Mouse (Mus musculus): Measurements from ENCODE around the gene Cd247. TPM values are rescaled to one million over a fixed set of nuclear protein-coding genes. Genes with fewer than 3 reads are reported as not detected.

The Cd247 gene
- polyA plus RNA-seq, 1 experiment from 2014 or later: 1.7 TPM

DNA sequence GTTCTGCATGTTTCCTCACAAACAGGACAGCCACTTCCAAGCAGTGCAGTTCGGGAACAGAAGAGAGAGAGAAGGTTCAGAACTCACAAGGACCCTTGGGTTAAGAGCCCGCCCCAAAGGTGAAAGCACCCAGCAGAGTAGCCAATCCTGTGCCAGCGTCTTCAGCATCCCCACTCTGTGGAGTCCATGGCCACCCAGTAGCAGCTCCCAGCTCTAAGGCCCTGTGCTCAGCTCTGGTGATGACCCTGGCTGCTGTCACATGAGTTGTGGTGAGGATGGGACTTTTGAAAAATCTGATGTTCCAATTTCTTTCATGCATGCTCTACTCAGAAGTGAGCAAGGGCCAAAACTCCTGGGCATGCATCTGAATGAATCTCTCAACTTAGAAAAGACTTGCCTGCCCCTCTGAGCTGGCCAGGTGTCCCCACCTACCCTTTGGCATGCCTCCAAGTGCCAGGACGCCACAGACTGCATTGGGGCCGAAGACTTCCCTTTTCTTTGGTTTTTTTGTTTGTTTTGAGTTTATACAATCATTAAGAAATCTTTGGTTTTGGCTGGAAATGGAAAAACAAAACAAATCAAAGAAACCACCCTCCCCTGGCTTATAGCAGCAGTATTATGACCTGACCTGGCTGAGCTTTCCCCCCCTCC is 78.3 kb downstream of the Cd247 start:
- no peaks in the 10 kb centered on the region for H3K4me1 ChIP-seq (replicated peaks; ENCODE audit: control insufficient read depth, insufficient read depth, low read length)
- 76% methylated on average over 5 of the region's 5 CpGs for WGBS

DNA sequence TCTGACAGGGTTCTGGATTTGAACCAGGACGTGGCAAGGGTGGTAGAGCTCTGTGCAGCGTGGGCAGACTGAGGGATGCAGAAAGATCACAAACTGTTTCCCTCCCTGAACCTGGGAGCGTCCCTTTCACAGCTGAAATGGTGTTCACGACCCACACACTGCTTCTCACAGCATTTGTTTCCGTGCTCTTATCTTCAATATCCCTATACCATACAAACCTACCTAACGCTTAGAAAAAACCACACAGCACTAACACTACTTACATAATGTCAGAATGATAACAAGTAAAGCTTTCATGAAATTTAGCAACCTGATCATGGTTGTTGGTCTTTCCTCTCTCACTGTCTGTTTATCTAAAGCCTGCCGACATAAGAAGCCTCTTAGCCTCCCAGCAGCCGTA is 80.2 kb downstream of the Cd247 start:
- Histone ChIP-seq H3K27me3 (ENCODE audit: control insufficient read depth, insufficient read depth, low read length) (no peaks in the 10 kb centered on the region), H3K9me3 (ENCODE audit: control insufficient read depth, low read length) (no peaks in the 10 kb centered on the region), H3K4me1 (replicated peaks; ENCODE audit: control insufficient read depth, insufficient read depth, low read length) (no peaks in the 10 kb centered on the region), H3K27ac (ENCODE audit: low read depth, low read length) (no peak overlapping the region), H3K4me2 (ENCODE audit: low read depth, low read length, severe bottlenecking) (no peak overlapping the region), H3K4me3 (ENCODE audit: low read depth, low read length) (no peak overlapping the region), H3K36me3 (ENCODE audit: control insufficient read depth, insufficient read depth, low read length) (no peaks in the 10 kb centered on the region; the same call in 1 of the 2 replicates), H3K9ac (ENCODE audit: low read length) (no peak overlapping the region)
- ATAC-seq (replicated peaks; ENCODE audit: low FRiP score) (no peak), DNase-seq (ENCODE audit: low spot score) (no peak)
- WGBS: 91% methylated on average over 8 of the region's 8 CpGs

More for the DNA sequence above, 78.3 kb downstream of the Cd247 start:
- Histone ChIP-seq H3K9ac (ENCODE audit: low read length) (no peak overlapping the region), H3K27me3 (ENCODE audit: control insufficient read depth, insufficient read depth, low read length) (no peaks in the 10 kb centered on the region), H3K4me2 (ENCODE audit: low read depth, low read length, severe bottlenecking) (no peak overlapping the region), H3K27ac (ENCODE audit: low read depth, low read length) (no peak overlapping the region), H3K4me3 (ENCODE audit: low read depth, low read length) (no peak overlapping the region), H3K36me3 (ENCODE audit: control insufficient read depth, insufficient read depth, low read length) (no peaks in the 10 kb centered on the region; the same call in 1 of the 2 replicates), H3K9me3 (ENCODE audit: control insufficient read depth, low read length) (no peaks in the 10 kb centered on the region)
- ATAC-seq (replicated peaks; ENCODE audit: low FRiP score) (no peak), DNase-seq (ENCODE audit: low spot score) (peak; percentile 33)

DNA sequence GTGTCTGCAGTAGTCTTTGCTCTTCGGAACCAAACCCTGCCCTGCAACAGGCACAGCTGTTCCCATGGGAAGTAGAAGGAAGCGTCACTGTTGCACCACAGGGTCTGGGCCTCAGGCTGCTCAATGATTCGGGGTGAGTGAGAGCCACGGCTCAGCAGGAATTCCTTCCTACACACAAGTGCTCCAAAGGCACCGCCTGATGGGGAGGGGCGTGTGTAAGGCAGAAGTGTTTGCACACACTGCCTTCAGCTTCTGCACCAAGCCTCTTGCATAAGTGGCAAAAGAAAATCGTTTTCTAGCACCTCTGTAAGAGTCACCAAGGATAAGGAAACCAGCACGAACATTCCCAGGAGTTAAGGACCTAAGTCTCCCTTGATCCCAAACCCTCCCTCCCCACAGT is 86.2 kb downstream of the Cd247 start:
- no peak overlapping the region for H3K4me3 ChIP-seq (ENCODE audit: low read depth, low read length)
- ATAC-seq (replicated peaks; ENCODE audit: low FRiP score): 0 out of 2 replicates have a peak, but pooled peaks have one; percentile 36
- H3K9me3 ChIP-seq (ENCODE audit: control insufficient read depth, low read length): no peaks in the 10 kb centered on the region
- no peak overlapping the region for H3K9ac ChIP-seq (ENCODE audit: low read length)
- peaks cover 2% of the 10 kb centered on the region; the same call in 1 of the 2 replicates for H3K4me1 ChIP-seq (replicated peaks; ENCODE audit: control insufficient read depth, insufficient read depth, low read length)
- no peaks in the 10 kb centered on the region for H3K27me3 ChIP-seq (ENCODE audit: control insufficient read depth, insufficient read depth, low read length)
- no peak overlapping the region for H3K4me2 ChIP-seq (ENCODE audit: low read depth, low read length, severe bottlenecking)
- WGBS: 47% methylated on average over 8 of the region's 8 CpGs
- DNase-seq (ENCODE audit: low spot score): peak; percentile 49
- no peaks in the 10 kb centered on the region; the same call in 1 of the 2 replicates for H3K36me3 ChIP-seq (ENCODE audit: control insufficient read depth, insufficient read depth, low read length)
- H3K27ac ChIP-seq (ENCODE audit: low read depth, low read length): no peak overlapping the region

DNA sequence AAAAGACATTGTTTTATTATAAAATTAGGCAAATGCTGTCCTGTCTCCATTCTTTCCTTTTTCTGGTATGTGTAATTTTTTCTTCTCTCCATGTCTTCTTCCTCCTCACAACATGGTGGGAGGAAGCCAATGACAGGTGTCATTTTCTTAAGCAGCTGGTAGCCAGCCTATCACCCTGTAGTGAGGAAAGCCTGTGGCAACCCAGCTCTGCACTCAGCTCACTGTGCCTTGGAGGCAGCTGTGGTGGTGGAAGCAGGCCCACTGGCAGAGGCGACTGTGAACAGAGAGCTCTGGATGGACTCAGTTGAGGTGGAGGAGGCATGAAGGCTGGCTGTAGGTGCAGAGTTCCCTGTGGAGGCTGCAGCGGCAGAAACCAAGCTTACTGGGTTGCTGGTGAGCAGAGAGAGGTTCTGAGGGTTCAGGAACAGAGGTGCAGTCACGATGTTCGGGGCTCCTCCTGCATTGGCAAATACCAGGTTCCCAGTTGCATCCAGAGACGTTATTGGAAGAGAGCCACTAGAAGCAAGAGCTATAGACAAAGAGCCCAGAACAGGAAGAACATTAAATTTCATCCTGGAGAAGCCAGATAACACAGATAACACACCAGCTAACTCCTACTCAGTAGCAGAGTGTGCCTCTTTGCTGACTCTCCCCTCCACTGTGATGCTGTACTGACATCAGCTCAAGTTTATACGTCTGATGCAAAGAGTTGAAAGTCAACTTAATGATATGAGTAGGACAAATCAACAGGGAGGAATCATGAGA is 87.2 kb downstream of the Cd247 start:
- 87% methylated on average over 6 of the region's 6 CpGs for WGBS

DNA sequence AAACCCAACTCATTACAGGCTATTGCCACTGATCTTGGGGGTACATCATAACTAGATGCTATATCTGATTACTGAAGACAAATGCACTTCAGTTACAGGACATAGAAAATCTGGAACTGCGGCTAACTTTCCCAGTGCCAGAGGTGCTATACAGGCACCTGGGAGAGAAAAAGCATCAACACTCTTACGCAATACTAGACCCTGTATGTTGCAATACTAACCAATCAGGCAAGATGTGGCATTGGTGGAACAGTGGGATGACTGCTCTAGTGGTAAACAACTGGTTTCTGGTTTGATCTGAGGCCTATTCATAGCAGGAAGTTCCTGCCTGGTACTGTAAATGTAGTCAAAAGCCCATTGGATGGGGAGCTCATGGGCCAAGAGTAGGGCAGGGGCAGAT is 90.3 kb downstream of the Cd247 start:
- Histone ChIP-seq H3K4me2 (ENCODE audit: low read depth, low read length, severe bottlenecking) (no peak overlapping the region), H3K4me1 (replicated peaks; ENCODE audit: control insufficient read depth, insufficient read depth, low read length) (peaks cover 2% of the 10 kb centered on the region; the same call in 1 of the 2 replicates), H3K27me3 (ENCODE audit: control insufficient read depth, insufficient read depth, low read length) (no peaks in the 10 kb centered on the region), H3K4me3 (ENCODE audit: low read depth, low read length) (no peak overlapping the region), H3K27ac (ENCODE audit: low read depth, low read length) (no peak overlapping the region), H3K9ac (ENCODE audit: low read length) (no peak overlapping the region), H3K9me3 (ENCODE audit: control insufficient read depth, low read length) (no peaks in the 10 kb centered on the region), H3K36me3 (ENCODE audit: control insufficient read depth, insufficient read depth, low read length) (no peaks in the 10 kb centered on the region; the same call in 1 of the 2 replicates)
- no peak for DNase-seq (ENCODE audit: low spot score)
- WGBS: 98% methylated on average over 2 of the region's 2 CpGs
- no peak for ATAC-seq (replicated peaks; ENCODE audit: low FRiP score)

More for the DNA sequence above, 87.2 kb downstream of the Cd247 start:
- DNase-seq (ENCODE audit: low spot score): peak; percentile 39
- H3K27me3 ChIP-seq (ENCODE audit: control insufficient read depth, insufficient read depth, low read length): no peaks in the 10 kb centered on the region
- no peak for ATAC-seq (replicated peaks; ENCODE audit: low FRiP score)
- H3K36me3 ChIP-seq (ENCODE audit: control insufficient read depth, insufficient read depth, low read length): no peaks in the 10 kb centered on the region; the same call in 1 of the 2 replicates
- H3K4me1 ChIP-seq (replicated peaks; ENCODE audit: control insufficient read depth, insufficient read depth, low read length): peaks cover 2% of the 10 kb centered on the region; the same call in 1 of the 2 replicates
- H3K4me2 ChIP-seq (ENCODE audit: low read depth, low read length, severe bottlenecking): no peak overlapping the region
- H3K9ac ChIP-seq (ENCODE audit: low read length): no peak overlapping the region
- no peak overlapping the region for H3K4me3 ChIP-seq (ENCODE audit: low read depth, low read length)
- no peak overlapping the region for H3K27ac ChIP-seq (ENCODE audit: low read depth, low read length)
- H3K9me3 ChIP-seq (ENCODE audit: control insufficient read depth, low read length): no peaks in the 10 kb centered on the region

DNA sequence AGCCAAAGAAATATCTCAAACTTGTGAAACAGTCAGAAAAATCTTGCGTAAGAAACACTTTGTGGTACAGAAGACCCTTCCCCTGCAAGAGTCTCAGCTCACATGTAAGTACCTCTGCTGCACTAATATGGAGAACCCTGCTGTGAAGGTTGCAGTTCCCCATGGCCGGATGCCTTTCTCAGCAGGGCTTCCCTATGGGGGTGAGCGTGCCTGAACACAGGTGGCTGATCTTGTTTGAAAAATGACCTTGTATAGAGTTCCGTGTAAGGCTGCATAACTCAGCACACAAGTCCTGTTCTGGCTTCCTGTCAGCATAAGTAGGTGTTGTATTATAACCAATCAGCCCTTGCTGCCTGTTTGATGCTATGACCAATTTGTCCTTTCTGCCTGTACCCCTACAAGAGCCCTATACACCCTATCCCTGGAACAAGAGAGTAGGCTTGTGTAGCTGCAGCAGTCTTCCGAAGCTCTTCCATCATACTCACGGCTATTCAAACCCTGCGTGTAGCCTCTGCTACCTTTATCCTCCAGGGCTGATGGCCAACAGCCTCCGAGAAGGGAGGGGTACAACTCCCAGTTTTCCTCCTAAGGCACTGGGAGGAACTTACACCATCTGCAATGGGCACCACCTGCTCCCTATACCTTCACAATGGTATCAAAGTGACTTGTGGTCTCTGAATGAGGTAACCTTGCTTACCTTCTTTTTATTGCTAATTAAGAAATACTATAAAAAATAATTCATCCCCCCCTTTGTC is 93.8 kb downstream of the Cd247 start:
- H3K27me3 ChIP-seq (ENCODE audit: control insufficient read depth, insufficient read depth, low read length): no peaks in the 10 kb centered on the region
- H3K9ac ChIP-seq (ENCODE audit: low read length): no peak overlapping the region
- no peak overlapping the region for H3K27ac ChIP-seq (ENCODE audit: low read depth, low read length)
- no peaks in the 10 kb centered on the region for H3K9me3 ChIP-seq (ENCODE audit: control insufficient read depth, low read length)
- H3K4me1 ChIP-seq (replicated peaks; ENCODE audit: control insufficient read depth, insufficient read depth, low read length): no peaks in the 10 kb centered on the region; the same call in 1 of the 2 replicates
- H3K4me2 ChIP-seq (ENCODE audit: low read depth, low read length, severe bottlenecking): no peak overlapping the region
- H3K4me3 ChIP-seq (ENCODE audit: low read depth, low read length): no peak overlapping the region
- WGBS: 70% methylated on average over 8 of the region's 8 CpGs
- no peaks in the 10 kb centered on the region; the same call in 1 of the 2 replicates for H3K36me3 ChIP-seq (ENCODE audit: control insufficient read depth, insufficient read depth, low read length)
- ATAC-seq (replicated peaks; ENCODE audit: low FRiP score): no peak
- no peak for DNase-seq (ENCODE audit: low spot score)

DNA sequence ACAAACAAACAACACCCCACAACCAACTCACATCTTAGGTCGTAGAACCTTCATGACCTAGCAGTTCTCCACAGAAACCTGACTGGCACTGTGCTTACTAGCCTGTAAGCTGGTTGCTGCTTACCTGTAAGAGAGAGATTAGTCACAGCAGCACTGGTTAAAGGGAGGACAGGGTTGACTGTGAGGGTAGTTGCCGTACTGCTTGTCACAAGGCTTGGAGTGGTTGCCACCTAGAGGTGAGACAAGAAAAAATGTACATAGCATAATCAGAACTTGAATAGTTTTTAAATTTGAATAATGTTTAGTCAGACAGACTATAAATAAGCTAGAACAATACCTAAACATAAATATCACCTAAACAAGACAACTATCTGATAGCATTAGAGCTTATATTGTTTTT is 103.2 kb downstream of the Cd247 start:
- no peak for ATAC-seq (replicated peaks; ENCODE audit: low FRiP score)
- DNase-seq (ENCODE audit: low spot score): no peak
- Histone ChIP-seq H3K27ac (ENCODE audit: low read depth, low read length) (no peak overlapping the region), H3K36me3 (ENCODE audit: control insufficient read depth, insufficient read depth, low read length) (peaks cover 19% of the 10 kb centered on the region), H3K9me3 (ENCODE audit: control insufficient read depth, low read length) (no peaks in the 10 kb centered on the region), H3K4me3 (ENCODE audit: low read depth, low read length) (no peak overlapping the region), H3K9ac (ENCODE audit: low read length) (no peak overlapping the region), H3K4me2 (ENCODE audit: low read depth, low read length, severe bottlenecking) (no peak overlapping the region), H3K27me3 (ENCODE audit: control insufficient read depth, insufficient read depth, low read length) (no peaks in the 10 kb centered on the region), H3K4me1 (replicated peaks; ENCODE audit: control insufficient read depth, insufficient read depth, low read length) (no peaks in the 10 kb centered on the region)
- WGBS: 88% methylated on average over 2 of the region's 2 CpGs

DNA sequence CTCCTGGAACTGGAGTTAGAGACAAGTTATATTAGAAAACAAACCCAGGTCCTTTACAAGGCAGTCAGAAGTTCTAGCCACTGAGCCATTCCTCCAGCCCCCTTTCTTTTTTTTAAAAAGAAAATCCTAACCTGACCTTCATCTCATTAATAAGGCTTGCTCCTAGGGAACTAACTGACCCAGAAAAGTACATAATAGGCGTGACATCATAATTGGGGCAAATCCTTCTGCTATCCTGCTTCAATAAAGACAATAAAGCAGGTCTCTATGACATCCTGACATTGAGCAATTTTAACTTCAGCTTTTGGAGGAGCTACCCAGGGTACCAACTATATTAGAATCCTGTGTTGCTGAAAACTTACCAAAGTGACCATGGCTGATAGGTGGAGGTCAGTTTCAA is 115.1 kb downstream of the Cd247 start:
- Histone ChIP-seq H3K27me3 (ENCODE audit: control insufficient read depth, insufficient read depth, low read length) (no peaks in the 10 kb centered on the region), H3K36me3 (ENCODE audit: control insufficient read depth, insufficient read depth, low read length) (no peaks in the 10 kb centered on the region)
- ATAC-seq (replicated peaks; ENCODE audit: low FRiP score): no peak

More for the DNA sequence above, 115.1 kb downstream of the Cd247 start:
- H3K9ac ChIP-seq (ENCODE audit: low read length): no peak overlapping the region
- H3K27ac ChIP-seq (ENCODE audit: low read depth, low read length): no peak overlapping the region
- no peaks in the 10 kb centered on the region for H3K4me1 ChIP-seq (replicated peaks; ENCODE audit: control insufficient read depth, insufficient read depth, low read length)
- no peak overlapping the region for H3K4me2 ChIP-seq (ENCODE audit: low read depth, low read length, severe bottlenecking)
- DNase-seq (ENCODE audit: low spot score): no peak
- no peaks in the 10 kb centered on the region for H3K9me3 ChIP-seq (ENCODE audit: control insufficient read depth, low read length)
- H3K4me3 ChIP-seq (ENCODE audit: low read depth, low read length): no peak overlapping the region
- WGBS: 38% methylated on average over 1 of the region's 1 CpGs

Measured in forebrain, embryonic 11.5 days (tissue).